Mouse (Mus musculus) stomach, embryonic 16.5 days (tissue): ENCODE measurements at regions not wholly inside any gene's neighbourhood (a gene's known extent, or its start where the extent isn't known, plus 50 kb on each side); places are given as distances from the start of the nearest gene placed in this dataset.

Experiments used
- ATAC-seq: fragments of 200-750 bp; cut with Nextera tagmentation; 2 replicates; pipeline ENCODE4 v1.8.0; 2017; ENCODE audit warnings: moderate number of reproducible peaks, moderate TSS enrichment; ENCODE audit not compliant: insufficient read depth, low FRiP score
- H3K27ac ChIP-seq: fragments of 300-500 bp; sonication (generic); 2 replicates; pipeline ENCODE4 v1.5.1; 2014; ENCODE audit warnings: low read length
- H3K27me3 ChIP-seq: fragments of 300-500 bp; sonication (generic); 2 replicates; pipeline ENCODE4 v1.6.1; 2014; ENCODE audit warnings: low read length, control low read depth, mixed read lengths; ENCODE audit not compliant: control insufficient read depth, insufficient read depth
- H3K36me3 ChIP-seq: fragments of 300-500 bp; sonication (generic); 2 replicates; pipeline ENCODE4 v1.6.1; 2014; ENCODE audit warnings: low read length; ENCODE audit not compliant: control insufficient read depth, insufficient read depth
- H3K4me1 ChIP-seq: fragments of 300-500 bp; sonication (generic); 2 replicates; pipeline ENCODE4 v1.6.1; 2014; ENCODE audit warnings: low read length, control low read depth, mixed read lengths; ENCODE audit not compliant: control insufficient read depth, insufficient read depth
- H3K4me2 ChIP-seq: fragments of 300-500 bp; sonication (generic); 2 replicates; pipeline ENCODE4 v1.6.1; 2014; ENCODE audit warnings: low read depth, low read length, mixed read lengths
- H3K4me3 ChIP-seq: fragments of 300-500 bp; sonication (generic); replicated peaks from 2 replicates; pipeline ENCODE4 v1.5.1; 2014; ENCODE audit warnings: mild to moderate bottlenecking, low read length
- H3K9ac ChIP-seq: fragments of 300-500 bp; sonication (generic); 2 replicates; pipeline ENCODE4 v1.6.1; 2014; ENCODE audit warnings: low read length
- H3K9me3 ChIP-seq: fragments of 300-500 bp; sonication (generic); replicated peaks from 2 replicates; pipeline ENCODE4 v1.6.1; 2016; ENCODE audit warnings: low read length, control low read depth; ENCODE audit not compliant: control insufficient read depth
- WGBS: fragments of 180-500 bp; shearing (Covaris S2); extraction: QIAGEN DNeasy Blood & Tissue Kit; methylation state at CpG from one replicate; pipeline ENCODE4 v1.1.7; 2014; 5-methylcytosine and 5-hydroxymethylcytosine counted together

DNA sequence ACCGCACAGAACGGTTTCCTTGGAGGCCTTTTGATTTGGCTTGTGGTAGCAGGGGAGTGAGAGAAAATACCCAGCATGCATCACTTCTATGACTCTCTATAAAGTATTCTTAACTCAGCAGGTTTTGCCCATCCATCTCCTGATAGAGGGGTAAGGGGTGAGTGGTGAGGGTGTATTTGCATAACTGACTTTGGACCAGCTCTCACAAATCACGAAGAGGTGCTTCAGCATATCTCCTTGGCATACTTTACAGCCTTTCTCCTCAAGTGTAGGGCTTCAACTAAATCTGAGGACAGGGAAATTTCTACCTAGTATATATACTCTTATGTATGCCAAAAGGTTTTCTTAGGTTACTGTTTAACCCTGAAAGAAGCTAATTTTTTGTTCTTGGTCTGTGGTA is 273.4 kb downstream of the Tdrd3 start:
- no peak overlapping the region for H3K27ac ChIP-seq
- WGBS = 85% methylated on average over 3 of the region's 3 CpGs
- ATAC-seq = no peak

DNA sequence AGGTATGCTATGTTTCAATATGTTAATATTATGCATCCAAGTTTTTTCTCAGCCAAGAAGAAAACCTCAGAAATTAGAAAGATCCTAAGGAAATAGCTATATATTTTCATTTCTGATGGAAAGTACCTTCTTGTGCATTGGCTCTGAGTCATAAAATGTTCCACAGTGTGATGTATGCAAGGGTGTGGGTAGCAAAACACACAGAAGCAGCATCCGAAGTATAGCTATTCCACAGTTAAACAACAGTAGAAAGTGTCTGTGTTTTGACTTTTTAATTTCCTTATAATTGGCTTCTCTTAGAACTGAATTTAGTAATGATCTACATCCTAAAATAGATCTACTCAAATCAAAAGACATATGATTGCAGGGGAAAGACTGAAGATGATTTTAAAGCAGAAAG is 320.0 kb downstream of the Tdrd3 start:
- H3K36me3 ChIP-seq = no peaks in the 10 kb centered on the region
- no peak for ATAC-seq
- H3K4me2 ChIP-seq = no peak overlapping the region
- H3K4me1 ChIP-seq = no peaks in the 10 kb centered on the region
- no peak overlapping the region for H3K4me3 ChIP-seq
- H3K9me3 ChIP-seq = no peaks in the 10 kb centered on the region
- no peak overlapping the region for H3K9ac ChIP-seq
- no peaks in the 10 kb centered on the region for H3K27me3 ChIP-seq
- WGBS = 77% methylated on average over 1 of the region's 1 CpGs
- no peak overlapping the region for H3K27ac ChIP-seq

More for the DNA sequence above, 273.4 kb downstream of the Tdrd3 start:
- H3K9me3 ChIP-seq = no peaks in the 10 kb centered on the region
- no peak overlapping the region for H3K4me2 ChIP-seq
- H3K4me1 ChIP-seq = no peaks in the 10 kb centered on the region
- no peak overlapping the region for H3K4me3 ChIP-seq
- no peaks in the 10 kb centered on the region for H3K36me3 ChIP-seq
- H3K27me3 ChIP-seq = no peaks in the 10 kb centered on the region
- H3K9ac ChIP-seq = no peak overlapping the region

DNA sequence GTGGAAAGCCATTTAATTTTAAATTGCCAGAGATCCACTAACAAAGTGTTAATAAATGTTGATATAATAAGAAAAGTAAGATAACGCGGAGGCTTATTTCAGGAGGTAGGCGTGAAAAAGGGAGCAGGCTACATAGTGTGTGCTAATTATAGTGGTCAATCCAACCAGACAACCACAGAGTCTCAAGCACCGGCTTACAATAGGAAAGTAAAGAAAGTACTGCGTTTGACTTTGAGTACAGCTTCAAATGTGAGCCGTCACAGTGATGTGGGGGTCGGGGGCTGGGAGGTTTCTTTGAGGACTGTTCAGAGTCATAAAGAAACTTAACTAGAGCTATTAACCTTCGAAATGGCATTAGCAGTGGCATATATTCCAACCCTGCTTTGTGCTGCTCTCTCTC is 329.1 kb downstream of the Tdrd3 start:
- 62% methylated on average over 8 of the region's 8 CpGs for whole genome bisulfite sequencing
- Histone ChIP-seq H3K36me3 (no peaks in the 10 kb centered on the region), H3K4me3 (no peak overlapping the region), H3K4me2 (no peak overlapping the region), H3K9ac (no peak overlapping the region), H3K4me1 (no peaks in the 10 kb centered on the region), H3K27ac (no peak overlapping the region), H3K9me3 (no peaks in the 10 kb centered on the region), H3K27me3 (no peaks in the 10 kb centered on the region)
- no peak for ATAC-seq

DNA sequence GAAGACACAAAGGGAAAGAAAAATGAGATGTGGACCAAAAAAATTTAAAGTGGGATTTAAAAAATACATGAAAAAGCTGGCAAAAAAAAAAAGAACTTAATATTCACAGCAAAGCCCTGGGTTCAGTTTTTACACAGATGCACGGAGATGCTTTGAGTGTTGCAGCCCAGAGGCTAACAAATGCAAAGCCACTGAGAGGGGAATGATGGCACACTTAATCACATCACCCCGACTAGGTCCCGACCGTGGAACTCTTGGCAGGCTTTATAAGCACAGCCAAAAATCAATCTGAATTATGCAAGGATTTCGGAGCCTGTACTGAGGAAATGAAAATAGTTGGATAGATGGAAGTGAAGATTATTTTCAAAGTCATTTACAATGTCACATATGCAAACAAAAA is 329.6 kb downstream of the Tdrd3 start:
- 44% methylated on average over 5 of the region's 5 CpGs for WGBS
- H3K9ac ChIP-seq = no peak overlapping the region
- no peak overlapping the region for H3K27ac ChIP-seq
- H3K36me3 ChIP-seq = no peaks in the 10 kb centered on the region
- no peak overlapping the region for H3K4me3 ChIP-seq
- no peaks in the 10 kb centered on the region for H3K4me1 ChIP-seq
- no peak for ATAC-seq
- H3K4me2 ChIP-seq = no peak overlapping the region
- H3K9me3 ChIP-seq = no peaks in the 10 kb centered on the region
- no peaks in the 10 kb centered on the region for H3K27me3 ChIP-seq

DNA sequence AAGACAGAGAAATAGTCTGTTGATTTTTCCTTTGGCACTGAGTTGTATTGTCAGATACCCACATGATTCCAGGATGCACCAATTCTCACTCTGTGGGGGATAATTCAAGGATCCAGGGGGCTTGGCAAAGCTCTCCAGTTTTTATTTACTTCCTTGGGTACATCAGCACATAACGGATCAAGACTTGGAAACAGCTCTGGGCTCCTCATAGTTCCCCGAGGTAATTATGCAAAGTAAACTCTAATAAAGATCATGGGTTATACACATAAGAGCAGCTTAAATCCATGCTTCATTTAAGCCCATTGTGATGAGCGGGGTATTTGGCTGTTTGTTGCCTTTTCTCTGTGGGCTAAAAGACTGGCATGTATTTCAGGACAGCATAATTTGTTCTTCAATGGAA is 332.6 kb downstream of the Tdrd3 start:
- Histone ChIP-seq H3K4me3 (no peak overlapping the region), H3K27me3 (no peaks in the 10 kb centered on the region), H3K9ac (no peak overlapping the region), H3K27ac (no peak overlapping the region), H3K4me1 (no peaks in the 10 kb centered on the region), H3K4me2 (no peak overlapping the region), H3K9me3 (no peaks in the 10 kb centered on the region), H3K36me3 (no peaks in the 10 kb centered on the region)
- no peak for ATAC-seq
- 68% methylated on average over 3 of the region's 3 CpGs for WGBS

DNA sequence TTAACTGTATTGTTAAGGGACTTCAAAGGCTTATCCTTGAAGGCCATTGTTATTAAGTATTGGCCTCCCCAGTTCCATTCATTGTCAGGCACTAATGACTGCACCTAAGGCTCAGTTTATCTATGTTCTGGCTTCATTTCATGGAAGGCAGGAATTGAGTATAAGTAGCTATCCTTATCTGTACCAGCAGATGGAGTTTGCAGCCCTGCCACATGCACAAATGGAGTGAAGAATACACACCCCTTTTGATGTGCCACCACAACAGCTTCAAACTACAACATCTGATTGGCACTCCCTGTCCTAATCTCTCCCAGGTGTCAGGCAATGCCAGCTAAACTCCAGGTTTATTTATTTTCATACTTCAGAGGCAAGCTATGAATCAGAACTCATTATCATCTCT is 333.3 kb downstream of the Tdrd3 start:
- no peaks in the 10 kb centered on the region for H3K9me3 ChIP-seq
- no peak overlapping the region for H3K27ac ChIP-seq
- no peak for ATAC-seq
- H3K4me3 ChIP-seq = no peak overlapping the region
- H3K9ac ChIP-seq = no peak overlapping the region
- H3K27me3 ChIP-seq = no peaks in the 10 kb centered on the region
- no peaks in the 10 kb centered on the region for H3K36me3 ChIP-seq
- no peaks in the 10 kb centered on the region for H3K4me1 ChIP-seq
- H3K4me2 ChIP-seq = no peak overlapping the region

DNA sequence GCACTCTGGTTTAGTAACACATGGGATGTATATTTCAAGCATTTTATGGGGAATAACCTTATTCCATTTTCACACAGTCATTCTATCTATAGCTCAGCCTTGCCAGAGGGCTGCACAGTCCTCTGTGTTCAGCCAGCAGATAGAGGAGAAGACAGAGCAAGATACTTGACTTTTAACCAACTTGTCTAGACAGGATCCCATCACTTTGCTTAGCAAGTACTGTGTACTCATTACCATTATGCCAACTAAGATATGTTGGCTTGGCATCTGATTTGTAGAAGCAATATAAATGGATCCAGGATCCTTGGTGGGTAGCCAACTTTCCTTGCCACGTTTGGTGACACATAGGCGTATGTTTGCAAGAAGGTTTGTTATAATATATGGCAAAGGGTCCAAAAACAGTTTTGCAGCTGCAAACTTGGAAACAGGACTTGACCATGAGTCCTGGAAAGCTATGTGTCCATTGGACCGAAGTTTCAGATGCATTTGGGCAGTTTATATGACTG is 334.3 kb downstream of the Tdrd3 start:
- H3K9me3 ChIP-seq = no peaks in the 10 kb centered on the region
- no peak for ATAC-seq
- no peaks in the 10 kb centered on the region for H3K36me3 ChIP-seq
- H3K27ac ChIP-seq = no peak overlapping the region
- no peaks in the 10 kb centered on the region for H3K27me3 ChIP-seq
- WGBS = 66% methylated on average over 3 of the region's 3 CpGs
- H3K4me1 ChIP-seq = no peaks in the 10 kb centered on the region
- H3K9ac ChIP-seq = no peak overlapping the region
- H3K4me2 ChIP-seq = no peak overlapping the region
- H3K4me3 ChIP-seq = no peak overlapping the region

DNA sequence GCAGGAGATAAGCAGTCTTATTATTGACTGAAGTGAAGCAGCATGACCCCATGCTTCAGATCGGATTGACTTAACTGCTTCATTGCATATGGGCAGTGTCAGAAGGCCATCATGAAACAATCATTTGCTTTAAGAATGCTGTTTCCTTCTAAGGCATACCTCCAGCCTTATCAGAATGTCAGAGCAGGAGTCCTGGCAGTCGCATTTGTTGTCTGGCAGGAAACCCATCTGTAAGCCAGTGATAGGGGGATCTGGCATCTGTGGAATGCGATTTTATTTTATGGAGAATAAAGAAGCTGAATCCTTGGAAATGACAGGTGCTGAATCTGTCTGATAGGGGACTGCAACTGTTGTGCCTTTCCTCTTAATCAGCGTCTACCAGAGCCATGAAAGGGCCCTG is 338.3 kb downstream of the Tdrd3 start:
- WGBS = 35% methylated on average over 4 of the region's 4 CpGs
- Histone ChIP-seq H3K9ac (no peak overlapping the region), H3K4me3 (no peak overlapping the region), H3K9me3 (no peaks in the 10 kb centered on the region), H3K36me3 (no peaks in the 10 kb centered on the region), H3K27me3 (no peaks in the 10 kb centered on the region), H3K27ac (no peak overlapping the region), H3K4me2 (no peak overlapping the region), H3K4me1 (no peaks in the 10 kb centered on the region)
- no peak for ATAC-seq

DNA sequence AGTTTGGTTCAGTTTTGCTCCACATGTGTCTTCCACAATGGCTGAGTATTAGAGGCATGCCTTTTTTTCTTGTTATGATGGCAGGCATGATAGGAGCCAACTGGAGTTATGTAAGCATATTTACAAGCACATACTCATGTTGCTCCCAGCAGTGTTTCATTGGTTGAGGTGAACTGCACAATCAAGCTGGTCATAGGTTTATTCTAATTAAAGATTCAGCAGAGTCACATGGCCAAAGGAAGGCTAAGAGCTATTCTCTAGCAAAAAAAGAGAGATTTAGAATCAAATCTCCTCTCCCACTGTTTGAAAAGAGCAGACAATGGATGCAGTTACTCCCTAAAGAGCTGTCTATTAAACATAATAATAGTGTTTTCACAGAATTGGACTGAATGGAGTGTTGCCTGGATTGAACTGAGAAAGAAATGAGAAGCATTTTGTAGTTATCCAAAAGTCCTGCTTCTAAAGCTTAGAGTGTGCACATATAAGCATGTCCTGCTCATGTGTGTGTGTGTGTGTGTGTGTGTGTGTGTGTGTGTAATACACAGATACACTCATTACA is 359.0 kb downstream of the Tdrd3 start:
- no peaks in the 10 kb centered on the region for H3K4me1 ChIP-seq
- H3K9me3 ChIP-seq = no peaks in the 10 kb centered on the region
- H3K27ac ChIP-seq = no peak overlapping the region
- H3K27me3 ChIP-seq = no peaks in the 10 kb centered on the region
- ATAC-seq = no peak
- H3K36me3 ChIP-seq = no peaks in the 10 kb centered on the region
- H3K9ac ChIP-seq = no peak overlapping the region
- H3K4me2 ChIP-seq = no peak overlapping the region
- H3K4me3 ChIP-seq = no peak overlapping the region

DNA sequence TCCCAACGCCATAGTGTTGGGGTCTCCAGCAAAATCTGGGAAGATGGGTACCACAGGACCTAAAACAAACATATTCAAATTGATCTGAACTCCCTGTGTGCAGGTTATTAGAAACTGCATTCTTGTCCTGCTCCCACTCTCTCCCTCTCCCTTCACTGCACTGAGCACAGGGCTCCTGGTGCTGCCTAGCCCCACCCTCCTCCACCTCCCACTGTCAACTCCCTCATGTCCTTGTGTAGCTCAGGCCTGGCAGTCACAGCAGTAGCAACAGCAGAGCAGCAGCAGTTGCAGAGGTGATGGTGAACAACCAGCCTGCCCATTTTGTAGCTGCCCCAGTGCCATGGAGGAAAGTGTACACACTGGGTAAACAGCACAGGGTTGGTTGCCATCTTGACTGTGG is 383.4 kb downstream of the Tdrd3 start:
- H3K9ac ChIP-seq = no peak overlapping the region
- H3K4me1 ChIP-seq = no peaks in the 10 kb centered on the region
- WGBS = 79% methylated on average over 1 of the region's 1 CpGs
- no peak overlapping the region for H3K27ac ChIP-seq
- ATAC-seq = no peak
- H3K36me3 ChIP-seq = no peaks in the 10 kb centered on the region
- H3K27me3 ChIP-seq = no peaks in the 10 kb centered on the region
- no peaks in the 10 kb centered on the region for H3K9me3 ChIP-seq
- H3K4me2 ChIP-seq = no peak overlapping the region
- H3K4me3 ChIP-seq = no peak overlapping the region
